Mouse (Mus musculus): ENCODE measurements around the gene Cdk2ap2. TPM values are rescaled to one million over a fixed set of nuclear protein-coding genes. Genes with fewer than 3 reads are reported as not detected.

Cdk2ap2 gene
- polyA plus RNA-seq, 2 experiments, result 52.5 to 101 TPM

- H3K4me3 ChIP-seq (ENCODE audit: insufficient read depth in 1 of 2, low read depth in 2 of 2, low read length in 2 of 2), result no peak overlapping the region
- TF ChIP-seq CTCF (IDR thresholded peaks at IDR 0.05; ENCODE audit: low read depth), result no peak
- TF ChIP-seq EP300 (IDR thresholded peaks at IDR 0.05; ENCODE audit: low read depth), result no peak
- ATAC-seq (ENCODE audit: insufficient read depth) (no peak), DNase-seq (ENCODE audit: low read depth in 3 of 3, low spot score in 3 of 3) (no peak)
- 71% methylated on average over 3 of the region's 3 CpGs for WGBS (ENCODE audit: insufficient replicate concordance)
- H3K9me3 ChIP-seq (ENCODE audit: control insufficient read depth, low read length), result no peaks in the 10 kb centered on the region
- no peaks in the 10 kb centered on the region for H3K27me3 ChIP-seq (ENCODE audit: control insufficient read depth, insufficient read depth, low read length)
- no peak overlapping the region for H3K27ac ChIP-seq
- no peaks in the 10 kb centered on the region for H3K36me3 ChIP-seq (replicated peaks; ENCODE audit: control insufficient read depth, insufficient read depth, low read depth)
- H3K4me2 ChIP-seq (ENCODE audit: low read depth), result no peak overlapping the region
- peaks cover 2 to 3% of the 10 kb centered on the region in 2 experiments; a peak in 1 of 4 replicates for H3K4me1 ChIP-seq (replicated peaks; ENCODE audit: control insufficient read depth in 2 of 2, insufficient read depth in 2 of 2, low read length in 1 of 2)
- H3K9ac ChIP-seq (replicated peaks), result no peak overlapping the region
Observed at GRCm38 (mm10) chr19:4090446-4090845, 6.5 kb upstream of the Cdk2ap2 start.

- Histone ChIP-seq H3K9me3 (ENCODE audit: control insufficient read depth, low read length) (no peaks in the 10 kb centered on the region), H3K4me3 (ENCODE audit: insufficient read depth in 1 of 2, low read depth in 2 of 2, low read length in 2 of 2) (no peak overlapping the region), H3K4me2 (ENCODE audit: low read depth) (no peak overlapping the region), H3K27ac (no peak overlapping the region), H3K4me1 (replicated peaks; ENCODE audit: control insufficient read depth in 2 of 2, insufficient read depth in 2 of 2, low read length in 1 of 2) (peaks cover 6 to 7% of the 10 kb centered on the region in 2 experiments), H3K9ac (replicated peaks) (no peak overlapping the region), H3K36me3 (replicated peaks; ENCODE audit: control insufficient read depth, insufficient read depth, low read depth) (no peaks in the 10 kb centered on the region), H3K27me3 (ENCODE audit: control insufficient read depth, insufficient read depth, low read length) (no peaks in the 10 kb centered on the region)
- TF ChIP-seq EP300 (IDR thresholded peaks at IDR 0.05; ENCODE audit: low read depth) (no peak), CTCF (IDR thresholded peaks at IDR 0.05; ENCODE audit: low read depth) (no peak)
- 17% methylated on average over 2 of the region's 2 CpGs for WGBS (ENCODE audit: insufficient replicate concordance)
- no peak for ATAC-seq (ENCODE audit: insufficient read depth)
- DNase-seq (ENCODE audit: low read depth in 3 of 3, low spot score in 3 of 3), result no peak
Observed at GRCm38 (mm10) chr19:4091383-4091782, 5.6 kb upstream of the Cdk2ap2 start.

- H3K27me3 ChIP-seq (ENCODE audit: control insufficient read depth, insufficient read depth, low read length), result no peaks in the 10 kb centered on the region
- H3K4me1 ChIP-seq (replicated peaks; ENCODE audit: control insufficient read depth in 2 of 2, insufficient read depth in 2 of 2, low read length in 1 of 2), result peaks cover 10 to 11% of the 10 kb centered on the region in 2 experiments
- no peak overlapping the region for H3K4me2 ChIP-seq (ENCODE audit: low read depth)
- H3K27ac ChIP-seq, result no peak overlapping the region
- peak; percentile 76 for TF ChIP-seq EP300 (IDR thresholded peaks at IDR 0.05; ENCODE audit: low read depth)
- no peak for TF ChIP-seq CTCF (IDR thresholded peaks at IDR 0.05; ENCODE audit: low read depth)
- 32% methylated on average over 3 of the region's 3 CpGs for whole genome bisulfite sequencing (ENCODE audit: insufficient replicate concordance)
- no peak overlapping the region for H3K4me3 ChIP-seq (ENCODE audit: insufficient read depth in 1 of 2, low read depth in 2 of 2, low read length in 2 of 2)
- DNase-seq (ENCODE audit: low read depth in 3 of 3, low spot score in 3 of 3), result no peak
- ATAC-seq (ENCODE audit: insufficient read depth), result no peak
- no peaks in the 10 kb centered on the region for H3K9me3 ChIP-seq (ENCODE audit: control insufficient read depth, low read length)
- no peaks in the 10 kb centered on the region for H3K36me3 ChIP-seq (replicated peaks; ENCODE audit: control insufficient read depth, insufficient read depth, low read depth)
- H3K9ac ChIP-seq (replicated peaks), result no peak overlapping the region; the same call in 1 of the 2 replicates
Observed at GRCm38 (mm10) chr19:4092750-4093149, 4.2 kb upstream of the Cdk2ap2 start.

- ATAC-seq (ENCODE audit: insufficient read depth) (no peak), DNase-seq (ENCODE audit: low read depth in 3 of 3, low spot score in 3 of 3) (no peak)
- Histone ChIP-seq H3K36me3 (replicated peaks; ENCODE audit: control insufficient read depth, insufficient read depth, low read depth) (no peaks in the 10 kb centered on the region), H3K27me3 (ENCODE audit: control insufficient read depth, insufficient read depth, low read length) (no peaks in the 10 kb centered on the region), H3K9me3 (ENCODE audit: control insufficient read depth, low read length) (no peaks in the 10 kb centered on the region), H3K27ac (no peak overlapping the region), H3K4me1 (replicated peaks; ENCODE audit: control insufficient read depth in 2 of 2, insufficient read depth in 2 of 2, low read length in 1 of 2) (peaks cover 18 to 19% of the 10 kb centered on the region in 2 experiments), H3K9ac (replicated peaks) (no peak overlapping the region), H3K4me3 (ENCODE audit: insufficient read depth in 1 of 2, low read depth in 2 of 2, low read length in 2 of 2) (no peak overlapping the region), H3K4me2 (ENCODE audit: low read depth) (no peak overlapping the region)
- no peak for TF ChIP-seq EP300 (IDR thresholded peaks at IDR 0.05; ENCODE audit: low read depth)
- no peak for TF ChIP-seq CTCF (IDR thresholded peaks at IDR 0.05; ENCODE audit: low read depth)
- 66% methylated on average over 7 of the region's 7 CpGs for WGBS (ENCODE audit: insufficient replicate concordance)
Observed at GRCm38 (mm10) chr19:4093772-4094171, 3.2 kb upstream of the Cdk2ap2 start.

- H3K9me3 ChIP-seq (ENCODE audit: control insufficient read depth, low read length), result no peaks in the 10 kb centered on the region
- H3K36me3 ChIP-seq (replicated peaks; ENCODE audit: control insufficient read depth, insufficient read depth, low read depth), result no peaks in the 10 kb centered on the region
- WGBS (ENCODE audit: insufficient replicate concordance), result 77% methylated on average over 3 of the region's 3 CpGs
- no peak overlapping the region for H3K4me3 ChIP-seq (ENCODE audit: insufficient read depth in 1 of 2, low read depth in 2 of 2, low read length in 2 of 2)
- ATAC-seq (ENCODE audit: insufficient read depth) (no peak), DNase-seq (ENCODE audit: low read depth in 3 of 3, low spot score in 3 of 3) (no peak)
- no peaks in the 10 kb centered on the region for H3K27me3 ChIP-seq (ENCODE audit: control insufficient read depth, insufficient read depth, low read length)
- TF ChIP-seq EP300 (IDR thresholded peaks at IDR 0.05; ENCODE audit: low read depth) (no peak), CTCF (IDR thresholded peaks at IDR 0.05; ENCODE audit: low read depth) (no peak)
- H3K4me2 ChIP-seq (ENCODE audit: low read depth), result no peak overlapping the region
- no peak overlapping the region for H3K27ac ChIP-seq
- H3K4me1 ChIP-seq (replicated peaks; ENCODE audit: control insufficient read depth in 2 of 2, insufficient read depth in 2 of 2, low read length in 1 of 2), result peaks cover 21 to 22% of the 10 kb centered on the region in 2 experiments
- no peak overlapping the region for H3K9ac ChIP-seq (replicated peaks)
Observed at GRCm38 (mm10) chr19:4094348-4094747, 2.6 kb upstream of the Cdk2ap2 start.

All from liver, embryonic 14.5 days (tissue).